Mouse (Mus musculus): ENCODE data around the gene Immt. TPM values are rescaled to one million over a fixed set of nuclear protein-coding genes. Genes with fewer than 3 reads are reported as not detected.
"Not testable (repeated sequence)": the region's sequence is repeated elsewhere in the genome, so short reads cannot be mapped to it uniquely, and the experiment has no call there.

Immt gene
- polyA plus RNA-seq, 1 experiment from 2014 or later: 140 TPM

DNA sequence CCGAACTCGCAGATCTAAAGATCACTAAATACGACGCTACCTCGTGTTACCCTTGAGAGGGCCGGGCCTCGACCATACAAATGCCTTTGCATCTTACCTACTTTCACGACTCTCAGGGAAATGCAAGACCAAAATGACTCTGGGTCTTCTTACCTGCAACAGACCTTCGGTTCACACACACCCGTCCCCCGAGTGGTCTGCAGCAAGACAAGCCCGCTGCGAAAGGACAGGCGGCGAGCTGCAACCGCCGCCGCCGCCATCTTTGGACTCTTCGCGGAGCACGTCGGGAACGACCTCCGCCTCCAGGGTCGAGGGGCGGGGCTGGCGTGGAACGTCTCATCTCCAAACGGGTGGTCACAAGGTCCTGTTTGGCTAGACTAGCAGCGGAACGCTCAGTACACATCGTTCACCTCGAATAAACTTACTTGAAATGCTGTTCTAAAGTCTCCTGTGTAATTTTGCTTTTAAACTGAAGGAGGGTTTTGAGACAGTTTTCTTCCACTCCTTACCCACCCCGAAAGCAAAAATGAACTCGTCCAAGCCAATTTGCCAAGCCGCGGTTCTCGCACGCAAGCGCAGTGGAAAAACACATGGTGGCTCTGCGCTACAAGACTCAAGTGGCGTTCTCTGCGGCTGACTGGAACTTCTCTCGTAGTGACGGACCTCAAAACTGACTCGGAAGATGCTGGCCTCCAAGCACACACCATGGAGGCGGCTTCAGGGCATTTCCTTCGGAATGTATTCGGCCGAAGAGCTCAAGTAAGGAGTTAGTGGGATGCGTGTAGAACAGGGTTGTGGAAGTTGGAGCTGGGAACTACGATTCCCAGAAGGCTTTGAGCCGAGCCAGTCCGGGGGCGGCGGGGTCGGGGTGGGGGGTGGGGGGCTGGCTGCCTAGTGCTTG lies 77.6 kb downstream of the Immt start, which contains the start of the genes Ptcd3 and Polr1a:
Gene Ptcd3, minus strand, starts transcription at position 270 of the 901 bp plus-strand sequence.
Gene Polr1a, plus strand, starts transcription at position 573 of the 901 bp plus-strand sequence.
- no peaks in the 10 kb centered on the region for H3K4me1 ChIP-seq (replicated peaks; ENCODE audit: control insufficient read depth, insufficient read depth)
- under 1% methylated on average over 58 of the region's 58 CpGs for WGBS
- TF ChIP-seq CTCF (IDR thresholded peaks at IDR 0.05; ENCODE audit: low read depth) (no peak), EP300 (optimal IDR thresholded peaks at IDR 0.05) (peak; percentile 45)

DNA sequence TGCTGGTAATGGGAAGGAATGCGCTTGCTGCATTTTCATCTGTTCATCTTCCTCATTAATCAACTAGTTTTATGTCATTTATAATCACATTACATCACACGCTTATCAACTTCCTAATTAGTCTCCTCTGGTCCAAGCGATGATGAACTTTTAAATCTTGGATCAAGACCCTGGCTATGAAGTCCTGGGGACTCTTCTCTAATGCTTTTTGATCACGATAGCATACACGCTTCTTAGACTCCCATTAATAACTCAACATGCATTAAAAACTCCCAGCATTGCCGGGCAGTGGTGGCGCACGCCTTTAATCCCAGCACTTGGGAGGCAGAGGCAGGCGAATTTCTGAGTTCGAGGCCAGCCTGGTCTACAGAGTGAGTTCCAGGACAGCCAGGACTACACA lies 78.3 kb downstream of the Immt start:
- Histone ChIP-seq H3K27ac (replicated peaks) (no peak overlapping the region), H3K4me3 (ENCODE audit: low read depth, low read length) (peak overlapping the region; percentile 84), H3K9me3 (ENCODE audit: control insufficient read depth, low read length) (no peaks in the 10 kb centered on the region), H3K36me3 (ENCODE audit: control insufficient read depth, insufficient read depth, low read length) (no peaks in the 10 kb centered on the region), H3K4me1 (replicated peaks; ENCODE audit: control insufficient read depth, insufficient read depth) (no peaks in the 10 kb centered on the region), H3K4me2 (replicated peaks; ENCODE audit: low read depth) (peak overlapping the region; percentile 67), H3K27me3 (ENCODE audit: control insufficient read depth, insufficient read depth, low read length) (no peaks in the 10 kb centered on the region), H3K9ac (ENCODE audit: low read length) (no peak overlapping the region)
- ATAC-seq (ENCODE audit: low FRiP score, low TSS enrichment) (no peak), DNase-seq (ENCODE audit: low spot score) (no peak)
- 16% methylated on average over 10 of the region's 10 CpGs for WGBS
- TF ChIP-seq EP300 (optimal IDR thresholded peaks at IDR 0.05): no peak
- TF ChIP-seq CTCF (IDR thresholded peaks at IDR 0.05; ENCODE audit: low read depth): no peak

More for the DNA sequence above, 77.6 kb downstream of the Immt start, which contains the start of the genes Ptcd3 and Polr1a:
- DNase-seq (ENCODE audit: low spot score) (peak; percentile 95), ATAC-seq (ENCODE audit: low FRiP score, low TSS enrichment) (peak; percentile 92)
- Histone ChIP-seq H3K4me2 (replicated peaks; ENCODE audit: low read depth) (peak within 1 kb of the TSS; percentile 67), H3K4me3 (ENCODE audit: low read depth, low read length) (peak within 1 kb of the TSS; percentile 84), H3K36me3 (ENCODE audit: control insufficient read depth, insufficient read depth, low read length) (no peaks in the 10 kb centered on the region), H3K27me3 (ENCODE audit: control insufficient read depth, insufficient read depth, low read length) (no peaks in the 10 kb centered on the region), H3K9ac (ENCODE audit: low read length) (peak within 1 kb of the TSS; percentile 78), H3K9me3 (ENCODE audit: control insufficient read depth, low read length) (no peaks in the 10 kb centered on the region), H3K27ac (replicated peaks) (peak within 1 kb of the TSS; percentile 74)

DNA sequence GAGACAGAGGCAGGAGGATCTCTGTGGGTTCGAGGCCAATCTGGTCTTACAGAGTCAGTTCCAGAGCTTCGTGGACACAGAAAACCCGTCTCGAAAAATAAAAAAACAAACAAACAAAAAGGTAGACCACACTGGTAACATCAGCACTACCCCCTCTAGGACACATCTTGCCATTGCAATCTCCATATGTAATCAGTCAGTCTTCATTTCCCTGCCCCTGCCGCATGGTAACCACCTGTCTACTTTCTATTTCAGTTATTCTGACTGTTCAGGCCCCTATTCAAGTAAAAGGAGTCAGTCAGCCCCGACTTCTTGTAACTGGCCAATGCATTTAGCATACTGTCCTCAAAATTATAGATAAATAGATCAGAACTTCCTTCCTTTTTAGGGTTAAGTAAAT lies 78.7 kb downstream of the Immt start:
- H3K4me2 ChIP-seq (replicated peaks; ENCODE audit: low read depth): peak overlapping the region; percentile 67
- no peak overlapping the region; the same call in 1 of the 2 replicates for H3K4me3 ChIP-seq (ENCODE audit: low read depth, low read length)
- H3K9me3 ChIP-seq (ENCODE audit: control insufficient read depth, low read length): no peaks in the 10 kb centered on the region
- H3K27ac ChIP-seq (replicated peaks): no peak overlapping the region
- H3K9ac ChIP-seq (ENCODE audit: low read length): no peak overlapping the region
- H3K27me3 ChIP-seq (ENCODE audit: control insufficient read depth, insufficient read depth, low read length): no peaks in the 10 kb centered on the region
- TF ChIP-seq CTCF (IDR thresholded peaks at IDR 0.05; ENCODE audit: low read depth) (peak; percentile 31; the same call in 1 of the 2 replicates), EP300 (optimal IDR thresholded peaks at IDR 0.05) (no peak)
- DNase-seq (ENCODE audit: low spot score) (no peak), ATAC-seq (ENCODE audit: low FRiP score, low TSS enrichment) (no peak)
- peaks cover under 1% of the 10 kb centered on the region; the same call in 1 of the 2 replicates for H3K36me3 ChIP-seq (ENCODE audit: control insufficient read depth, insufficient read depth, low read length)
- no peaks in the 10 kb centered on the region for H3K4me1 ChIP-seq (replicated peaks; ENCODE audit: control insufficient read depth, insufficient read depth)
- 76% methylated on average over 6 of the region's 6 CpGs for WGBS

GRCm38 (mm10) chr6:71911686-71912450 lies 80.7 kb downstream of the Immt start:
- DNase-seq (ENCODE audit: low spot score) (peak; percentile 33), ATAC-seq (ENCODE audit: low FRiP score, low TSS enrichment) (peak; percentile 69; the same call in 1 of the 2 replicates)
- no peaks in the 10 kb centered on the region for H3K9me3 ChIP-seq (ENCODE audit: control insufficient read depth, low read length)
- peaks cover 5% of the 10 kb centered on the region; the same call in 1 of the 2 replicates for H3K36me3 ChIP-seq (ENCODE audit: control insufficient read depth, insufficient read depth, low read length)
- H3K27ac ChIP-seq (replicated peaks): 0 out of 2 replicates have a peak overlapping the region, but pooled peaks have one; percentile 13
- H3K4me2 ChIP-seq (replicated peaks; ENCODE audit: low read depth): no peak overlapping the region
- no peak overlapping the region for H3K4me3 ChIP-seq (ENCODE audit: low read depth, low read length)
- H3K27me3 ChIP-seq (ENCODE audit: control insufficient read depth, insufficient read depth, low read length): no peaks in the 10 kb centered on the region
- no peak overlapping the region for H3K9ac ChIP-seq (ENCODE audit: low read length)
- WGBS: 56% methylated on average over 5 of the region's 5 CpGs
- H3K4me1 ChIP-seq (replicated peaks; ENCODE audit: control insufficient read depth, insufficient read depth): no peaks in the 10 kb centered on the region
- TF ChIP-seq EP300 (optimal IDR thresholded peaks at IDR 0.05) (no peak), CTCF (IDR thresholded peaks at IDR 0.05; ENCODE audit: low read depth) (no peak)

DNA sequence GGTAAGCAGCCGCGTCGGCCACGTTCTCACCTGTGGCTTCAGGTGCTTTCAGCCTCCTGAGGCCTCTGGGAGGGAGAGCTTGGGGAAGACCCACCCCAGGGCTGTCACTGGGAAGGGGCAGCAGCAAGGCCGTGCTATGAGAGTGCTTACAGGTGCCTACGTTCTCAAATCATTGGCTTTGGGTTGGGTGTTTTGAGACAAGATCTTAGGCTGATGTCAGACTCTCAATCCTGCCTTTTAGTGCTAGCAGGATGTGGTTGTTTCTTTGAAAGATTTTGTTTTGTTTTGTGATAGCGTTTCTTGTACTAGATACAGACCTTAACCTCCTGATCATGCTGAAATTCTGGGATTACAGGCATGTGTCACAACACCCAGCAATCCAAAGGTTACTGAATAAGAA lies 89.6 kb downstream of the Immt start:
- H3K4me2 ChIP-seq (replicated peaks; ENCODE audit: low read depth): no peak overlapping the region
- H3K27ac ChIP-seq (replicated peaks): no peak overlapping the region
- peaks cover 28% of the 10 kb centered on the region for H3K36me3 ChIP-seq (ENCODE audit: control insufficient read depth, insufficient read depth, low read length)
- no peaks in the 10 kb centered on the region for H3K4me1 ChIP-seq (replicated peaks; ENCODE audit: control insufficient read depth, insufficient read depth)
- WGBS: 90% methylated on average over 7 of the region's 7 CpGs
- TF ChIP-seq EP300 (optimal IDR thresholded peaks at IDR 0.05): no peak
- no peak for TF ChIP-seq CTCF (IDR thresholded peaks at IDR 0.05; ENCODE audit: low read depth)
- H3K27me3 ChIP-seq (ENCODE audit: control insufficient read depth, insufficient read depth, low read length): no peaks in the 10 kb centered on the region
- no peak overlapping the region for H3K4me3 ChIP-seq (ENCODE audit: low read depth, low read length)
- DNase-seq (ENCODE audit: low spot score) (no peak), ATAC-seq (ENCODE audit: low FRiP score, low TSS enrichment) (no peak)
- no peaks in the 10 kb centered on the region for H3K9me3 ChIP-seq (ENCODE audit: control insufficient read depth, low read length)
- H3K9ac ChIP-seq (ENCODE audit: low read length): no peak overlapping the region

DNA sequence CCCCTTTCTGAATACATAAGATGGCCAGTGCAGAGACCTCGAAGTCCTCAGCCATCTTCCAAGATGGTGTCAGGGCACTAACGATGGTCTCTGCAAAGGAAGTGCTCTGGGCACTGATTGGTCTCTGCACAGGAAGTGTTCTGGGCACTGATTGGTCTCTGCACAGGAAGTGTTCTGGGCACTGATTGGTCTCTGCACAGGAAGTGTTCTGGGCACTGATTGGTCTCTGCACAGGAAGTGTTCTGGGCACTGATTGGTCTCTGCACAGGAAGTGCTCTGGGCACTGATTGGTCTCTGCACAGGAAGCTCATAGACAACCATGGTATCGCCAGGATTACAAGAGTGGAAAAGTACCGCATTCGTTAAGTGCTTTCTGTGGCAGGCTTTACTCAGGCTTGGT lies 94.1 kb downstream of the Immt start:
- H3K4me2 ChIP-seq (replicated peaks; ENCODE audit: low read depth); H3K27ac ChIP-seq (replicated peaks); H3K4me3 ChIP-seq (ENCODE audit: low read depth, low read length); DNase-seq (ENCODE audit: low spot score); H3K9ac ChIP-seq (ENCODE audit: low read length); H3K4me1 ChIP-seq (replicated peaks; ENCODE audit: control insufficient read depth, insufficient read depth); H3K9me3 ChIP-seq (ENCODE audit: control insufficient read depth, low read length); ATAC-seq (ENCODE audit: low FRiP score, low TSS enrichment); H3K27me3 ChIP-seq (ENCODE audit: control insufficient read depth, insufficient read depth, low read length): not testable (repeated sequence)
- H3K36me3 ChIP-seq (ENCODE audit: control insufficient read depth, insufficient read depth, low read length): peaks cover 34% of the 10 kb centered on the region
- 90% methylated on average over 5 of the region's 5 CpGs for WGBS
